Mouse (Mus musculus) heart, embryonic 12.5 days (tissue): ENCODE measurements at regions not wholly inside any gene's neighbourhood (a gene's known extent, or its start where the extent isn't known, plus 50 kb on each side); places are given as distances from the start of the nearest gene placed in this dataset.
"Not testable (repeated sequence)": the region's sequence is repeated elsewhere in the genome, so short reads cannot be mapped to it uniquely, and the experiment has no call there.

Experiments used
- ATAC-seq: fragments of 200-750 bp; cut with Nextera tagmentation; 2 replicates; pipeline ENCODE4 v1.8.0; 2017; ENCODE audit warnings: moderate TSS enrichment, moderate library complexity; ENCODE audit not compliant: insufficient number of reproducible peaks, low FRiP score
- H3K27ac ChIP-seq: fragments of 300-500 bp; sonication (generic); 2 replicates; pipeline ENCODE4 v1.5.1; 2016; ENCODE audit warnings: mild to moderate bottlenecking, moderate library complexity; ENCODE audit not compliant: poor library complexity, severe bottlenecking
- H3K27me3 ChIP-seq: fragments of 300-500 bp; sonication (generic); replicated peaks from 2 replicates; pipeline ENCODE4 v1.6.1; 2016; ENCODE audit warnings: mild to moderate bottlenecking, moderate library complexity
- H3K36me3 ChIP-seq: fragments of 300-500 bp; sonication (generic); 2 replicates; pipeline ENCODE4 v1.6.1; 2016; ENCODE audit warnings: mild to moderate bottlenecking, moderate library complexity
- H3K4me1 ChIP-seq: fragments of 300-500 bp; sonication (generic); replicated peaks from 2 replicates; pipeline ENCODE4 v1.6.1; 2016; ENCODE audit warnings: mild to moderate bottlenecking
- H3K4me2 ChIP-seq: fragments of 300-500 bp; sonication (generic); 2 replicates; pipeline ENCODE4 v1.6.1; 2016; ENCODE audit warnings: mild to moderate bottlenecking, moderate library complexity
- H3K4me3 ChIP-seq: fragments of 300-500 bp; sonication (generic); 2 replicates; pipeline ENCODE4 v1.5.1; 2016; ENCODE audit warnings: mild to moderate bottlenecking
- H3K9ac ChIP-seq: fragments of 300-500 bp; sonication (generic); 2 replicates; pipeline ENCODE4 v1.6.1; 2016; ENCODE audit warnings: mild to moderate bottlenecking, moderate library complexity
- H3K9me3 ChIP-seq: fragments of 300-500 bp; sonication (generic); replicated peaks from 2 replicates; pipeline ENCODE4 v1.6.1; 2016; ENCODE audit warnings: mild to moderate bottlenecking, moderate library complexity
- whole genome bisulfite sequencing: fragments of 180-500 bp; shearing (Covaris S2); methylation state at CpG from one replicate; pipeline ENCODE4 v1.1.7; 2016; 5-methylcytosine and 5-hydroxymethylcytosine counted together

- H3K36me3 ChIP-seq, H3K9ac ChIP-seq: not testable (repeated sequence)
- WGBS, result 43% methylated on average over 12 of the region's 12 CpGs
These were observed 197.9 kb downstream of the Samd9l start for GRCm38 (mm10) chr6:3201507-3201906.

DNA sequence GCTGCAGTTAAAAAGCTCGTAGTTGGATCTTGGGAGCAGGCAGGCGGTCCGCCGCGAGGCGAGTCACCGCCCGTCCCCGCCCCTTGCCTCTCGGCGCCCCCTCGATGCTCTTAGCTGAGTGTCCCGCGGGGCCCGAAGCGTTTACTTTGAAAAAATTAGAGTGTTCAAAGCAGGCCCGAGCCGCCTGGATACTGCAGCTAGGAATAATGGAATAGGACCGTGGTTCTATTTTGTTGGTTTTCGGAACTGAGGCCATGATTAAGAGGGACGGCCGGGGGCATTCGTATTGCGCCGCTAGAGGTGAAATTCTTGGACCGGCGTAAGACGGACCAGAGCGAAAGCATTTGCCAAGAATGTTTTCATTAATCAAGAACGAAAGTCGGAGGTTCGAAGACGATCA, 198.3 kb downstream of the Samd9l start:
- ATAC-seq, result no peak
- WGBS, result 50% methylated on average over 33 of the region's 33 CpGs

More at GRCm38 (mm10) chr6:3201507-3201906, 197.9 kb downstream of the Samd9l start:
- ATAC-seq, H3K27me3 ChIP-seq, H3K27ac ChIP-seq, H3K4me1 ChIP-seq, H3K4me3 ChIP-seq, H3K4me2 ChIP-seq: not testable (repeated sequence)
- H3K9me3 ChIP-seq, result peaks cover 12% of the 10 kb centered on the region; the same call in 1 of the 2 replicates

GRCm38 (mm10) chr6:3200586-3200985, 198.8 kb downstream of the Samd9l start:
- not testable (repeated sequence) for H3K4me1 ChIP-seq, H3K9me3 ChIP-seq, H3K27me3 ChIP-seq, H3K4me3 ChIP-seq, ATAC-seq, H3K4me2 ChIP-seq, H3K9ac ChIP-seq, H3K27ac ChIP-seq, H3K36me3 ChIP-seq
- 75% methylated on average over 18 of the region's 18 CpGs for WGBS

More for the DNA sequence above, 198.3 kb downstream of the Samd9l start:
- Histone ChIP-seq H3K9ac (no peak overlapping the region), H3K27ac (no peak overlapping the region), H3K36me3 (no peaks in the 10 kb centered on the region), H3K27me3 (no peaks in the 10 kb centered on the region), H3K4me2 (no peak overlapping the region), H3K4me1 (no peaks in the 10 kb centered on the region), H3K4me3 (no peak overlapping the region), H3K9me3 (peaks cover 12% of the 10 kb centered on the region; the same call in 1 of the 2 replicates)

DNA sequence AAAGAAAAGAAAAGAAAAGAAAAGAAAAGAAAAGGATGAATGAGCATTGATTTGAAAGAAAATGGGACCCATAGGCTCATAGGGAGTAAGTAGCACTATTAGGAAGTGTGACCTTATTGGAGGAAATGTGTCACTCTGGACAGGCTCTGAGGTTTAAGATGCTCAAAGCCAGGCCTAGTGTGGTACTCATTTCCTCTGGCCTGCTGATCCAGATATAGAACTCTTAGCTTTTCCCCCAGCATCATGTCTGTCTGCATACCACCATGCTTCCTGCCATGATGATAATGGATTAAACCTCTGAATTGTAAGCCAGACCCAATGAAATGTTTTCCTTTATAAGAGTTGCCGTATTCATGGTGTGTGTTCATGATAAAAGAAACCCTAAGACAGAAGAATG, 206.9 kb downstream of the Samd9l start:
- 61% methylated on average over 1 of the region's 1 CpGs for WGBS
- H3K4me1 ChIP-seq, H3K4me3 ChIP-seq, H3K9ac ChIP-seq, H3K4me2 ChIP-seq, H3K9me3 ChIP-seq, H3K27me3 ChIP-seq, H3K27ac ChIP-seq, H3K36me3 ChIP-seq, ATAC-seq: not testable (repeated sequence)

DNA sequence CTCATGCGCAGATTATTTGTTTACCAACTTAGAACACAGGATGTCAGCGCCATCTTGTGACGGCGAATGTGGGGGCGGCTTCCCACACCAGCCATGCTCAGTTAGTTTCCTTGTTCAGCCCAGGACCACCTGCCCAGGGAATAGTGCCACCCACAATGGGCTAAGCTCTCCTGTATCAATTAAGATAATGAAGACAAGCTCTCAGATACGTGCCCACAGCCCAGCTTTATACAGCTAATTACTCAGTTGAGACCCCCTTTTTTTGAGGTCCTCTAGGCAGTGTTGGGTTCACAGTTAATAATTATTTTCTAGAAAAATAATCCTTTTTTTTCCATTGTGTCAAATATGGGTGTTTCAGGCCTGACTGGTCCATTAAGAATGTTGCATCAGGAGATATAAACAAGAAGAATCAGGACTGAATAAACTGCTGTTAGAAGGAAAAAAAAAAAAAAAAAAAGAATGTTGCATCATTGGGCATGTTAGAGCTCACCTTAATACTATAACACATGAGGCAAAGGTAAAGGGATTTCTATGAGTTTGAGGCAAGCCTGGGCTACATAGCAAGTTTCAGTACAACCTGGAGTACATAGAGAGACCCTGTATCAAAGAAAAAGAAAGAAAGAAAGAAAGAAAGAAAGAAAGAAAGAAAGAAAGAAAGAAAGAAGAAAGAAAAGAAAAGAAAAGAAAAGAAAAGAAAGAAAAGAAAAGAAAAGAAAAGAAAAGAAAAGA, 207.5 kb downstream of the Samd9l start:
- ATAC-seq, result peak; percentile 51; the same call in 1 of the 2 replicates
- not testable (repeated sequence) for H3K4me2 ChIP-seq, H3K4me3 ChIP-seq, H3K36me3 ChIP-seq, H3K9ac ChIP-seq, H3K27me3 ChIP-seq, H3K27ac ChIP-seq, H3K9me3 ChIP-seq, H3K4me1 ChIP-seq
- WGBS, result 81% methylated on average over 6 of the region's 6 CpGs

- 34% methylated on average over 5 of the region's 5 CpGs for WGBS
- Histone ChIP-seq H3K27me3 (0 out of 2 replicates have a peak, but pooled peaks cover 3% of the 10 kb centered on the region), H3K4me2 (no peak overlapping the region), H3K27ac (no peak overlapping the region), H3K36me3 (no peaks in the 10 kb centered on the region), H3K9me3 (peaks cover 25% of the 10 kb centered on the region), H3K9ac (no peak overlapping the region), H3K4me3 (no peak overlapping the region), H3K4me1 (no peaks in the 10 kb centered on the region)
- peak; percentile 1; the same call in 1 of the 2 replicates for ATAC-seq
These were observed 215.6 kb downstream of the Samd9l start for GRCm38 (mm10) chr6:3183819-3184199.

GRCm38 (mm10) chr6:3182889-3183818, 216.2 kb downstream of the Samd9l start:
- Histone ChIP-seq H3K9ac (no peak overlapping the region), H3K4me2 (peak overlapping the region; percentile 45), H3K27ac (no peak overlapping the region), H3K27me3 (0 out of 2 replicates have a peak, but pooled peaks cover 3% of the 10 kb centered on the region), H3K4me3 (peak overlapping the region; percentile 15), H3K4me1 (no peaks in the 10 kb centered on the region), H3K9me3 (peaks cover 25% of the 10 kb centered on the region), H3K36me3 (no peaks in the 10 kb centered on the region)
- ATAC-seq, result peak; percentile 82
- WGBS, result 34% methylated on average over 33 of the region's 33 CpGs

GRCm38 (mm10) chr6:3182424-3182841, 216.9 kb downstream of the Samd9l start:
- H3K27ac ChIP-seq, H3K27me3 ChIP-seq, H3K4me1 ChIP-seq, H3K9ac ChIP-seq, H3K36me3 ChIP-seq: not testable (repeated sequence)
- H3K4me3 ChIP-seq, result peak overlapping the region; percentile 15
- H3K4me2 ChIP-seq, result peak overlapping the region; percentile 45
- WGBS, result 25% methylated on average over 17 of the region's 17 CpGs
- peak; percentile 63 for ATAC-seq
- peaks cover 25% of the 10 kb centered on the region for H3K9me3 ChIP-seq

DNA sequence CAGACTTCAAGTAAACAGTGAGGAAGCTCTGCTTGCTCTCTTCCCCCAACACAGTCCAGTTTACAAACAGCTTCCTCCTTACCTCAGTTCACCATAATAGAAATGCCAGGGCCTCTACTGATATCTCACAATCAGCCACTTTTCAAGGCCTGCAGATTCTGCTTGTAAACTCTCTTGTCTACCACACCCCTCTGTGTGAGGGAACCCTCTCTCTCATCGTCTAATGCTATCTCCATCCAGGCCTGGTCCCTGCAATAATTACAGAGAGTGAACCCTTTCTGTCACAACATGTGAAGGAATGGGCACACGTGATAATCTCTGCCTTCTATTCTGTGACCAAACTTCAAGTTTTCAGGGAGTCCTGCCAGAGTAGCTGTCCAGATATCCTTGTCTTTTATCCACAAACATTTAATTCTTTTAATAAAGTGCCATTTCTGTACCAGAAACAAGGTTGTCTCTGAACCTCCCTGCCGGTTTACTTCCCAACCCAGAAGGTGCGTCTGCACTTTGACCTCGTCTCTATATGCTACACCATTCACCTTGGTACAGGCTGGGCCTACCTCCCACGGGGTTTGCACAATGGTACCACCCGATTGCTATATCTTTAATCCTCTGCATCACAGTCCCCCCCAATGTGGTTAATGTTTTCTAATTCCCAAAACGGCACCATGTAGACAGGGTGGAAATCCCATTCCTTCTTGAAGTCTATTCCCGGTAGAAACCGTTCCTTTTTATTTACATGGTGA, 219.6 kb downstream of the Samd9l start:
- 72% methylated on average over 8 of the region's 10 CpGs for WGBS
- not testable (repeated sequence) for H3K4me2 ChIP-seq, H3K9ac ChIP-seq, H3K36me3 ChIP-seq, H3K27me3 ChIP-seq, H3K4me3 ChIP-seq, H3K27ac ChIP-seq, ATAC-seq, H3K4me1 ChIP-seq
- H3K9me3 ChIP-seq, result peaks cover 25% of the 10 kb centered on the region

GRCm38 (mm10) chr6:3169479-3169878, 229.9 kb downstream of the Samd9l start:
- H3K36me3 ChIP-seq, H3K4me3 ChIP-seq, H3K27ac ChIP-seq, H3K4me1 ChIP-seq, H3K9me3 ChIP-seq, ATAC-seq, H3K9ac ChIP-seq, H3K4me2 ChIP-seq, H3K27me3 ChIP-seq: not testable (repeated sequence)
- 61% methylated on average over 4 of the region's 4 CpGs for WGBS

GRCm38 (mm10) chr6:3166149-3166548, 233.2 kb downstream of the Samd9l start:
- not testable (repeated sequence) for H3K4me3 ChIP-seq, H3K4me2 ChIP-seq, H3K27ac ChIP-seq, ATAC-seq, H3K9me3 ChIP-seq, H3K36me3 ChIP-seq, H3K4me1 ChIP-seq, H3K27me3 ChIP-seq, H3K9ac ChIP-seq
- WGBS, result 21% methylated on average over 1 of the region's 1 CpGs
